Mouse (Mus musculus) C2C12 (cell line): Measurements from ENCODE around the gene Fam53b.

ENCODE experiments used
- CEBPB ChIP-seq: IDR thresholded peaks from one replicate; pipeline ENCODE4 v1.6.1; 2011; ENCODE audit warnings: low read depth, mild to moderate bottlenecking, control low read depth, moderate library complexity
- CTCF ChIP-seq: IDR thresholded peaks from one replicate; pipeline ENCODE4 v1.5.1; 2011; ENCODE audit not compliant: control insufficient read depth, insufficient read depth, insufficient read length
- FOSL1 ChIP-seq: IDR thresholded peaks from one replicate; pipeline ENCODE4 v1.8.0; 2011; ENCODE audit warnings: mild to moderate bottlenecking, low read length; ENCODE audit not compliant: poor library complexity, insufficient read depth, severe bottlenecking
- MAX ChIP-seq: IDR thresholded peaks from one replicate; pipeline ENCODE4 v1.6.1; 2011; ENCODE audit warnings: mild to moderate bottlenecking, control low read depth
- MYOG ChIP-seq: IDR thresholded peaks from one replicate; pipeline ENCODE4 v1.6.1; 2011; ENCODE audit not compliant: control insufficient read depth, insufficient read length; ENCODE audit errors: extremely low read depth

- TF ChIP-seq CTCF: no peak
- no peak for TF ChIP-seq CEBPB
- no peak for TF ChIP-seq FOSL1
- TF ChIP-seq MYOG: no peak
- TF ChIP-seq MAX: no peak
Observed at GRCm38 (mm10) chr7:132806286-132806685, 7.4 kb downstream of the Fam53b start.
